Mouse (Mus musculus): ENCODE data around the gene Clec4d.
"Not testable (repeated sequence)": the region's sequence is repeated elsewhere in the genome, so short reads cannot be mapped to it uniquely, and the experiment has no call there.

Gene Clec4d

DNA sequence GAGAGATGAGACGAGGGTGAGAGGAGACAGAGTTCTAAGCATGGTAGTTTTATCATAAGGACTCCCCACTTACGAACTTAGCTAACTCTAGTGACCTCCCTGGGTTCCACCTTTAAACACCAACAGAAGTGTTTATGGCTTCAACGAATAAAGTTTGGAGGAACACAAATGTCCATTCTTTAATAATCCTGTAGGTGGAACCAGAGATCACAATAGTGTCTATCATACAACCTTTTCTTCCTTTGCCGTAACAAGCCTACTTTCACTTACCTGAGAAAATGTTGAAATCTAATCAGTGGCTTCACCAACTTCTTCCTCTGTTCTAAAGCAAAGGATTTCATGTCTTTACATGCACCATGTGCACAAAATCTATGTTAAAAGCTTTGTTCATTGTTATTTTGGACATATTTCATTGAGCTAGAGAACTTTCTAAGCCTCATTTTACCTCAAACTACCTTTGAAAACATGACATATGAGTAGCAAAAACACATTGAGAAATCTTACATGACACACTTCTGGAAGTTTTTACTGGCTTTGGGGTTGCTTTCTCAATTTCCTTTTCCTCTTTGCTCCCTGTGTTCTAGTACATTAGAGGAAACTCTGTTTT is at the start of gene Clec4d:
Gene Clec4d (plus strand): TSS at position 557 of the 607 bp plus-strand sequence.
- DNase-seq (ENCODE audit: low spot score in 2 of 2) = no peak

DNA sequence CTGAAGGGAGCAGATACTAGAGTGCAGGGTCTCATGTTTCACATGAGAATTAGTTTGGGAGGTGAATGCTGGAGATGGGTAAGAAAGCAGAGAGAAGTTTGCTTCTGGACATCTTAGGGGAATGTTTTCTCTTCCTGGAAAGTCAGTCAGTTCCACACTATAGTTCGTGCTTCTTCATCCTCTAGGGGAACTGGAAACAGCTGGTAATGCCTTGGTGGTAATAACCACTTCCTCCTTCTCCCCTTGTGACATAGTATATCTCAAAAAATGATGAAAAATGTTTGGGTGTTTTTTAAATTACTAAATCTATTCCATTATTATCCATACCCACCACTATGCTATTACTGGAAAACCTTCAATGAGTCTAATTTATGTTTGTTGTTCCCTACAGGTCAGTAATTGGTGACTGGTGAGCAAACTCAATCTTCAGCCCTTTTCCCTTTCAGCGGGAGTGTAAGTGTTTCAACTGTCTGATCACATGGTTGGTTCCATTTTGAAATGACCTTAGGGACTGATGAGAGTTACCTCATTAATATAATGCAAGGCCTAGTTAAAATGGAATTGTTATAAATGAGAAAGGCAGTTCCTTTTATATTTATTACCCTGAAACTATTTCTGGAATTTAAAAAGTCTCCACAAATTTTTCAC is 34.3 kb upstream of the Clec4d start:
- no peak for DNase-seq (ENCODE audit: low spot score in 2 of 2)

DNA sequence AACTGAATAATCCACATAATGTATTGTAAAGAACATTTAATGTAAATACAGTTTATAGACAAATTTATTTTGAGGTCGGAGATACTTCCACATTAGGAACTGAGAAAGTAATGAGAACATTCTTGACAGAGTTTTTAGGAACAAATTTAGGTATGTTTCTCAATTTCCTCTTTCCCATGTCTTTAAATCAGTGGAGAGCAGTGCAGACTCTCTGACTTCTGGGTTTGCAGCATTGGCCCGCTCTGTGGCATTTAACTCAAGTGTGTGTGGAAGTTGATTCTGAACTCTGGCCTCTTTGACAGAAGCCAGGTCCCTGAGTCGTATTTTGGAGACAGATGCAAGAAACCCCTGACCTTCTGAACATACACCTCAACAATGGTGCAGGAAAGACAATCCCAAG is 32.3 kb upstream of the Clec4d start, which contains the start of gene Clec4n:
Gene Clec4n (plus strand): TSS at position 200 of the 400 bp plus-strand sequence.
- no peak for DNase-seq (ENCODE audit: low spot score in 2 of 2)

DNA sequence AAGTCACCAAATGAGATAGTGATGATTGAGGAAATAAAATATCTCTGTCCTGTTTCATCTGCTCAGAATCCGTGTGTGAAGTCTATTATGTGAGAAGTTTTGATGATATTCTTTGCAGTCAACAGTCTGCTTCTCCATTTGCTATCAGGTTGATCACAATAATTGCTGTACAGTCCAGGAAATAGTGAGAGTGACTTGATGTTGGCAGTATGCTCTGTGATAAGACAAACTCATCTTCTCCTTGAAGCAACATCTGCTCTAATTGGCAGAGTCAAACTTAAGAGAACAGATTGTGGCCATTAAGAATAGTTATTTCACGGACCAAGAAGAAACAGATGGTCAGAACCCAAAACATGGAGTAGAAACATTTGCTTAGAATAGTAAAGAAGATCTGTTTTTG is 30.8 kb upstream of the Clec4d start:
- DNase-seq (ENCODE audit: low spot score in 2 of 2) = no peak

DNA sequence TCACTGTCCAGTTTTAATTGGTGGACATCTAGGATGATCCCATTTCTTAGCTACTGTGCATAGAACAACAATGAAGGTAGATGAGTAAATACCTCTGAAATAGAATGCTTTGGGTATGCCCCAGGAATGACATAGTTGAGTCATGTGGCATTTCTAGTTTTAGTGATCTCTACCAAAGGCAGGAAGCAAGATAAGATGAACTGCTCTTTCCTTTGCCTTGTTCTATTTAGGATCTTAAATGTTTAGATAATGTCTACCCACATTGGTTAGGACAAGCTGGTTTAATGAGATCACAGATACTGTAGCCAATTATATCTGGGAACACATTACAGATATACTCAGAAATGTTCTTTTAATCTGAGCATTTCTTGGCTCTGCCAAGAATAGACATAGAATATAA is 24.3 kb upstream of the Clec4d start:
- DNase-seq (ENCODE audit: low spot score in 2 of 2) = no peak

DNA sequence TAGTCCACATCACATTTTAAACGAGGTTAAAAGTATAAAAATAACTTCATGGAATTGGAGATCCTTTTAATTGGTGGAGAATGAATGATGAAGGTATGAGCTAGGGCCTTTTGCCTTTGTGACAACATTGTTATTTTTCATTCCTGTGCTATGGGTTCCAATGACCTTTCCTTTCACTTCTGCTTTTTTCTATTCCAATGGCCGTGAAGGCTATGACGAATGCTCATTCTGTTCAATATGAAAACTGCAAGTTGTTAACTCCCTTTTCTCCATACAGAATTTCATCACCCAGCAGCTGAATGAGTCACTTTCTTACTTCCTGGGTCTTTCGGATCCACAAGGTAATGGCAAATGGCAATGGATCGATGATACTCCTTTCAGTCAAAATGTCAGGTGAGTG is 17.7 kb upstream of the Clec4d start:
- no peak for DNase-seq (ENCODE audit: low spot score in 2 of 2)

DNA sequence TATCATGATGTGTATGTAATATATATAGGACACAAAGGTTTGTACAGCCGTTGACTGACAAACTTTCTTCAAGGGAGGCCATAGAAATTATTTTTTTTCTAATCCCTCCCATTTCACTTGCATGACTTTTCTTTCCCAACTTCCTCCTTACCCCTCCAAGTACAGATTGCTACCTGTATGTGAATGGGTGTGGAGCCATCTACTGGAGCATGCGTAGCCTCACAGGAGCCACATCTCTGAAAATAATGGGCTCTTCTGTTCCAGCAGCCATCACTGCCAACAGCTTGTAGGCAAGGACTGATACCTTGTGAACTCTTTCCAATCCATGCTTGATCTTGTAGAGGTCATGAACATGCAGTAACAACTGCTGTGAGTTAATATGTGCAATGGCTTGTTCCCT is 13.0 kb upstream of the Clec4d start:
- DNase-seq (ENCODE audit: low spot score in 2 of 2) = not testable (repeated sequence)

DNA sequence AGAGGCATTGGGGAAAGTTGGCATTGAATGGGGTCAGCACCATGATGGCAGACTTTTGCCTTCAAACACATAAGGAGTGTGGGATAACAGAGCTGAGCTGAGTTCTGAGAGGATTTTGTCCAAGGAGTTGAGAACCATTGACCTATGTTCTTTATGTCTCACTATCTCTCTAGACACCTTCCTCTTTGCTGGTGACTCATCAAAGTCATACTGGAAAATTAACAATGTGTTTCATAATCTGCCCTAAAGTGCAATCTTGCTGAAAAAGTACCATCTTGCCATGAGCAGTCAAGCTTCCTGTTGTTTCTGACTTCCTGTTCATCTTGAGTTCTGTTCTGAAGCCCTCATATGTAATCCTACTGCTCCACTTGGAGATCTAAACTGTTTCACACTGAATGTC is 9.2 kb upstream of the Clec4d start:
- DNase-seq (ENCODE audit: low spot score in 2 of 2) = no peak

DNA sequence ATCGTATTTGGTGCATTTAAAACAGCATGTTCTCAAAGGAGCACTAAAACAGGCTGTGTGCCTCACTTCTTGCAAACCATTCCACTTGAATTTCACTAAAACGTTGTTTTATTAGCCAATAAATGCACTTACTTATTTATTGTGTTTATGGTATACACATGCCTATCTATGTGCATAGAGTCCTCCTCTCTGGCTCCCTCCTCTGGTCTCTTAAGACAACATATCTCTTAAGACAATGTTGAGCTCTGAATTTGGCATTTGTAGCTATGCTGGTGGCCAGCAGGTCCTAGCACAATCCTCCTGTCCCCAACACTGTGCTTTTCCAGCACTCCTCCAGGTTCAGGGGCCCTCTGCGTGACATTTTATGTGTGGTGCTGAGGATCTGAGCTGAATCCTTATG is 3.0 kb upstream of the Clec4d start:
- DNase-seq (ENCODE audit: low spot score in 2 of 2) = no peak

DNA sequence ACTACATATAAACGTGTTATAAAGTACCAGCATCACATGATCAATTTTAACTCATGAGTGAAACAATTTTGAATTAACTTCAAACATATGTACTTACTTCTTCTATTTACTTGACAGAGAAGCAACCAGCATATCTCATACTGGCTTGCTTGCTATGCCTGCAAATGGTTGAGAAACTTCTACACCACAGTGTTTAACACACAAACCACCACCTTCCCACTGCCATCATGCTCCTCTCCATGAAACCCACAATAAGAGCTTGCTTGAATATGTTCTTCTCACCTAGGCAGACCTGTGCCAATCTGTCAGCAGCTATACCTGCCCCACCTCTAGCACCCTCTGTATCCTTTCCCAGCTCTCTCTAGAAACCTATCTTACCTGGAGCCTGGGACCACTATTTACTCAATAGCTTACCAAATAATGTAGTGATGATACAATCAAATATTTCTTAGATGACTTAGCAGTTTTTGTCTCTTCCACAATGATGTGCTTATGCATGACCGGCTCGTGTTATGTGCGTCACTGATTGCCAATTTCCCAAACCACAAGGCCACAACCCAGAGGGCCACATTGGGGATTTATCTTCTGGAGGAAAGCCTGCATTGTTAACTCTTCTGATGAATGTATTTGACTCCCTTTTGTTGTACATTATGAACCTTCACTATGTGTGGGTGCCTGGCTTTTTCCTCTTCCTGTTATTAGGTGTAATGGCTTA is 1.9 kb upstream of the Clec4d start:
- no peak for DNase-seq (ENCODE audit: low spot score in 2 of 2)

DNA sequence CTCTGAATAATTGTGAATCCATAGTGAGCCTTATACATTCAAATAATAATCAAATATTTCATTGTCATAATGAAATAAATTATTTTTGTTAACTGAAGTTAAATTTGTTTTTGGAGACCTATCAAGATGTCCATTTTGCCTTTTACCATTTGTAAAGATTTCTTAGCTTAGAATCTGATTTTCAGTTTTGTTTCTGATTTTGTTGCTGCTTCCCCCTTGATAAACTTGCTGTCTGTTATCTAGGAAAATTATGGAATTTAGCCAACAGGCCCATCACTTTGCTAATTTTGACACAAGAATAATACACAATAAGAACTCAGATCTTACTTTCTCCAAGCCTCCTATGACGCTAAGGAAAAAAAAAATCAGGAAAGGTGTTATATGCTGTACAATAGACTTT is 1.0 kb upstream of the Clec4d start:
- DNase-seq (ENCODE audit: low spot score in 2 of 2) = no peak

DNA sequence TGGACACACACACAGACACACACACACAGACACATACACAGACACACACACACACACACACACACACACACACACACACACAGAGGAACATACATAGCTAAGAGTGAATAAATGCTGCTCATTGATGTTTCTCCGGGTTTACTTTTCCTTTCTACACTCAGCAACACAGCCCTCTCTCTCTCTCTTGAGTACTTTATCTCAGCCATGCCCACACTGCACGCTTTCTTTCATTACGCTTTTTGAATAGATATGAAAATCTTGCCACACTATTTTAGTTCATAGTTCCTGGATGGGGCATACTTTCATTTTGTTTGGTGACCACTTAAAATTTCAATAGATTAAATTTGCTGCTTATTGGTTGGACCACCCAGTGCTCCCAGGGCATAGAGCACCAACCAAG is 2.3 kb downstream of the Clec4d start:
- no peak for DNase-seq (ENCODE audit: low spot score in 2 of 2)

DNA sequence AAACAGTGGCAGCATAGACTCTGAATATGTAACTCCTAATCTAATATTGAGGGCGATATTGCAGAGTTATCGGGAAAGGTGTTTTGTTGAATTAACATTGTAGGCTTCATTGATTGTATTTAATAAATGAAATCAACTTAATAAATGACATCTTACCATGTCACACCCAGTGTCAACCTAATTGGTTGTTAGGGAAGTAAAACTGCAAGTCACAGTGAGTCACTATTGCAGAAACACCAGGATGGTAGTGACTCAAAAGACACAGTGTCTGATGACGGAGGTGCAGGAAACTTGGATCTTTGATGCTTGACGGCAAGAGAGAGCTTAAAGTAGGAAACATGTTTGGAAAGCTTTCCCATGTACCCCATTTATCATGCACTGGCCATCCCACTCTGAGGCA is 3.9 kb downstream of the Clec4d start:
- DNase-seq (ENCODE audit: low spot score in 2 of 2) = no peak

DNA sequence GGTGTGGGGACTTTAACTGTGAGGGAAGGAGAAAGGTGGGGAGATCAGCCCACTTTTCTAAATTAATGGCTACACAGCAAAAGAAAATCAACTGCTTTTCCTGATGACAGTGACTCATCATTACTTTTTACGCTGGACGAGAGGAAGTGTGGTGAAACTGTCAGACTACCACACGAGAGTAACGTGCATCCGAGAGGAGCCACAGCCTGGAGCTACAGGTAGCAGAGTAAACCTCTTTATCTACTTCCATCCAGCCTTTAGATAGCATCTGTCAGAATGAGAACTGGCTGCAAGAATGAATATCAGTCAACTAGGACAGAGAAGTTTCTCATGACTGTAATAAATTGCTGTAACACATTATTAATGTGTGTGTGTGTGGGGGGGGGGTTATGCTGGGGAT is 5.0 kb downstream of the Clec4d start:
- no peak for DNase-seq (ENCODE audit: low spot score in 2 of 2)

DNA sequence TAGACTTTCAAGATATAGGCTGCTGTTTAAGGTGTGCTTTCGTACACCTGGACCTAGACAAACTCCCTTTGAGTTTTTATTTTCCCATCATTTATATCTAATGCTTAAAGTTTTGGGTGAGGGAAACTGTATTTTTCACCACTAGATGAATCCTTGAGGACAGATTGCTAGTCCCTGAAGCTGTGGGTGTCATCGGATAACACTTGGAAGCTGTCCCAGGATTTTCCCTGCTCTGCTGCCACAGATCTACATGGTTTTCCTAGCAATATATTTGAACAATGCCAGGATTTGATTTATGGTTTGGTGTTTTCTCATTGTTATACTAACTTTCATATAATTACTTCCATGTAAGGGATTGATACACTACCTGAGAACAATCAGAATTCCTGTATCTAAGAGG is 17.5 kb downstream of the Clec4d start:
- DNase-seq (ENCODE audit: low spot score in 2 of 2) = no peak

DNA sequence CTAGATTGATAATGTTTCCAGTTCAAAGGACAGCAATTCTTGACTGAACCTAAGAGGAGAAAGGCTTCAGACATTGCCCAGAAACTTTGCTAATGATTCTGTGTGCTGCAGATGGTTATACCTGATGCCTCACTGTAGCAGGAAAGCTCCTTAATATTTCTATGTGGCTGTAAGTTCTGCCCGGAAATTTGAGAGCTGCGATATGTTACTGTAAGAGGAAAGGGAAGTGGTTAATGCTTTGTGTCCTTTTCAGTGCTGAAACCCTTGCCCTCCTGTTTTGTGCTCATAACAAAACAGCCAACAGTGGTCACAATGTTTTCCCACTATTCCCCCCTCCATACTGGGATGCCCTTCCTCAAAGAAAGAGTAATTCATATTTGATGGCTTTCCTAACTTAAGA is 24.4 kb downstream of the Clec4d start:
- DNase-seq (ENCODE audit: low spot score in 2 of 2) = no peak

DNA sequence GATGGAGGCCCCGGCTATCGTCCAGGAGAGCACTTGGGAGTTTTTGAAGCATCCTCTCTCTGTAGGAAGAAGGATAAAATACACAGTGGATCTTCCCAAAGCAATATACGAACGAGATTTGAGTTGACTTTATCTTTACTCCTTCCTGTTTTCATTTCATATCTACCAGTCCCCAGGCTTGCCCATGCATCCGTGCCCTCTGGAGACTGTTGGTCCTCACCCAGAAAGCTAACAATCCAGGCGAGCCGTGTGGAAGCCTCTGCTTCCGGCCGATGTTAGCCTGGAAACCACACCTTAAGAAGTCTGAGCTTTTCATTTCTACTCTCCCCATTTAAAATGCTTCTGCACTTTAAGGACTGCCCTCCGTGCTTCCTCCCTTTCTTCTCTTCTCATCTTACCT is 27.0 kb downstream of the Clec4d start:
- no peak for DNase-seq (ENCODE audit: low spot score in 2 of 2)

DNA sequence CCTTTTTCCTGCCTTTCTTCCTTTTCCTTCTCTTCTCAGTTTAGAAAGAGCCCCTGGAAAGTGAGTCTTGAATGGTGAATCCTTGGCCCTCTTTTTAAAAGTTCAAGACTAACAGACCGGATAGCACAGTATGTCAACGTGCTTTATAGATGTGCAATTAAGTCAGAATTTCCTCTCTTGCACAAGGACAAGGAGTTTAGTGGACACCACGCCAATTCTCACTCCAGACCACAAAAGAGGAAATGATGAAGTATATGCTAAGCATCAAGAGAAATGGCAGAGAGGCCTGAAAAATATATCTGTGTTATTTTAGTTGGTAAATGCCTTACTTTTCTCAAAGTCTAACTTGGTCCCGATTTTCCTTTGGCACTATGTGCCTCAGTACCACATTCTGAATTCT is 27.8 kb downstream of the Clec4d start, which contains the start of gene Clec4e:
Gene Clec4e (minus strand): TSS at position 118 of the 400 bp plus-strand sequence.
- no peak for DNase-seq (ENCODE audit: low spot score in 2 of 2)

DNA sequence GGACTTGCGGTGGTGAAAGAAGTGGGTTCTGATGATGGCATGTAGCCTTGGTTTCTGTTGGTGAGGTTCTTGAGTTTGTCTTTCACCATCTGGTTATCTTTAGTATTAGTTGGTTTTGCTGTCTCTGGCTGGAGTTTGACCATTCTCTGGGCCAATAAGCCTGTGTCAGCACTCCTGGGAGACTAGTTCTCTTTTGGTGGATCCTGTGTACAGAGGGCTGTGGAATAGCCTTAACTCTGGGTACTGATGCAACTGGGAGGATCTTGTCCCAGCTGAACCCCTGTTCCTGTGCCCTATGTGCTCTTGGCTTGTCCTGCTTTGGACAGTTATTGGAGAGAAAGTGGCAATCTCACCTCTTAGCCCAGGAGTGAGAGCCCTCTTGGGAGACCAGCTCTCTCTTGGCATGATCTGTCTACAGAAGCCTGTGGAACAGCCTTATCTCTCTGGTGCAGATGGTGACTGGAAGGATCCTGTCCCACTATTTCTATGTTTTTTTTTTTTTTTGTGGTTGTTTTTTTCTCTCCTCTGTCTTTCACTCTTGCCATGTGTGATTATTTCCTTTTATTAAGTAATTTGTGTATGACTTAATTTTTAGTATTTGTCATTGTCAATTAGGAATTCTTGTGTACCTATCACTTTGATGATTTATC is 31.0 kb downstream of the Clec4d start:
- no peak for DNase-seq (ENCODE audit: low spot score in 2 of 2)

DNA sequence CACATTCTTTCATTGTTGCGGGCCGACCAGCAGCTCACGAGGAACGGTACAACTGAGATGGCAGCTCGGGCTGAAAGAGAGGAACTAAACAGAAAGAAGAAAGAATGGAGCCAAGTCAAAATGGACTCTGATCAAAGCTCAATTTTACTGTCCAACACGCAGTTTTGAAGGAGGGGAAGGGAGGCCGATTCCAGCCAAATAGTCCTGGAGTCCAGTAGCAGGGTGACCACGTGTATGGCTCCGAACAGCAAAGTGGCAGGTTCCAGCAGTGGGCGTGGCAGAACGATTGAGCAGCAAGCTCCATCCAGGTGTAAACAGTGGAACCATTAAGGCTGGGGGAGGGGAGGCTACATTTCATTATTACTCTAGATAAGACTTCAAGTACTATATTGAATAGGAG is 31.6 kb downstream of the Clec4d start:
- DNase-seq (ENCODE audit: low spot score in 2 of 2) = not testable (repeated sequence)

DNA sequence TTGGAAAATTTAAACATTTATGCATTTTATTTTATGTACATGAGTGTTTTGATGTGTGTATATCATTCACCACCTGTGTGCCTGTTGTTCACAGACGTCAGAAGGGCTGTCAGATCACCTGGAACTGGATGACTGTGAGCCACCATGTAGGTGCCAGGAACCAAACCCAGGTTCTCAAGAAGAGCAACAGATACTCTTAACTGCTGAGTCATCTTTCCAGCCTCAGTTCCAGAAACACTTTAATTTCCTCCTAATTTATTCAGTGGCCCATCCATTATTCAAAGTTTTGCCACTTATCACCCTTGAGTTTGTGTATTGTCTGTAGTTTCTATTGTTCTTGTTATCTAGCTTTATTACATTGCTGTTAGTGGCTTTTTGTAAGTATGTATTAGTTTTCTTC is 34.8 kb downstream of the Clec4d start:
- DNase-seq (ENCODE audit: low spot score in 2 of 2) = no peak

DNA sequence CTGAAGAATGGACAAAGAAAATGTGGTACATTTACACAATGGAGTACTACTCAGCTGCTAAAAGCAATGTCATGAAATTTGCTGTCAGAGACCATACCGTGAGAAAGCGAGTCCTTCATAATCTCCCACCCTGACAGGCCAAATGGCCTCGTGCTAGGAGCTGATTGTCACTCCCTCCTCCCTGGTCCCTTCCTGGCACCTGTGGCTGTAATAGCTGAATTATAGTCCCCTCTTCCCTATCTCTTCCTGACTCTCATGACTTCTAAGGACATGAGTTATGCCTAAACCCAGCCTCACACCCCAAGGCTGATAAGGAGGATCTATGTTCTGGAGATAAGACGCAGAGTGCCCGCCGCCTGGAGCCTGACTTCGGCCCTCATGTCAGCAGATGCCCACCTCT is 44.4 kb downstream of the Clec4d start:
- DNase-seq (ENCODE audit: low spot score in 2 of 2) = not testable (repeated sequence)

DNA sequence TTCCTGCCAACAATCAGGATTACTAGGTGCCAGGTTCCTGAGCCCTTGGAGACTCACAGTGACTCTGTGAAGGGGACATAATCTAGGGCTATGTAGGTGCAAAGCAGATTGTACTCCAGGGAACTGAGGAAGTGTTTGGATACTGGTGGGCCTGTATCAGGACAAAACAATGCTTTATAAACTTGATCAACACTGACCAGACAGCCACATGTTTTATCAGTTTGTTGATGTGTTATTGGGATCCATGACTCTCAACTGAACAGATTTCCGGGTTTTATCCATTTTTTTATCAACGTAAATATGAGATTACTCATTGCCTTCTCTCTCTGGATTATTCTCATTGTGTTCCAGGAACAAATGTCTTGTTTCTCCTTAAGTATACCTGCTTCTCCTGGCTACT is 46.1 kb downstream of the Clec4d start, which contains the start of gene Vmn2r19:
Gene Vmn2r19 (plus strand): TSS at position 301 of the 400 bp plus-strand sequence.
- DNase-seq (ENCODE audit: low spot score in 2 of 2) = no peak
